Mouse (Mus musculus) bone marrow macrophage, adult 2 months (primary cell): Measurements from ENCODE around the gene Ctsd.

ENCODE experiments used
- CTCF ChIP-seq: IDR thresholded peaks from 2 replicates; pipeline ENCODE4 v1.5.1; 2012; ENCODE audit warnings: low read depth, mild to moderate bottlenecking, low read length, moderate library complexity
- POLR2A ChIP-seq: IDR thresholded peaks from 2 replicates; pipeline ENCODE4 v1.6.1; 2012; ENCODE audit warnings: mild to moderate bottlenecking, low read depth, low read length, borderline replicate concordance

DNA sequence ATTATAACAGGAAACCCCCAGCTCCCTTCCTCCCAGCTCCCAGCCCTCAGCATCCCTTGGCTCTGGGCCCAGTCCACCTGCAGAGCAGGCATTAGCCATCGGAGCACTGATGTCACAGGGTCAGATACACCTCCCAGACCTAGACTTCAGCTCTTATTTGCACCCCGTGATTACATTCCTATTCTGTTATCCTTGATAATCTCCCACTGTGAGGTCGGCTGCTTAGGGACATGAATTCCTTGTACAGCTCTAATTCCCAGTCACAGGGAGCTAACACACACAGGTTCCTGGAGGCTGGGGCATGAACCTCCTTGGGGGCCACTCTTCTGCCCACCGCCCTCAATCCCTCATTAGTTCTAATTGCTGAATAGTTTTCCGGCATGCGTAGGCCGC lies 12.9 kb upstream of the Ctsd start:
- TF ChIP-seq POLR2A (no peak), CTCF (no peak)
